Mouse (Mus musculus): ENCODE results near the gene Best3. TPM values are rescaled to one million over a fixed set of nuclear protein-coding genes. Genes with fewer than 3 reads are reported as not detected.

The Best3 gene
- polyA plus RNA-seq (2012; rRNA removed) = 0.08 TPM in 1 of 2 replicates, not detected in the other

DNA sequence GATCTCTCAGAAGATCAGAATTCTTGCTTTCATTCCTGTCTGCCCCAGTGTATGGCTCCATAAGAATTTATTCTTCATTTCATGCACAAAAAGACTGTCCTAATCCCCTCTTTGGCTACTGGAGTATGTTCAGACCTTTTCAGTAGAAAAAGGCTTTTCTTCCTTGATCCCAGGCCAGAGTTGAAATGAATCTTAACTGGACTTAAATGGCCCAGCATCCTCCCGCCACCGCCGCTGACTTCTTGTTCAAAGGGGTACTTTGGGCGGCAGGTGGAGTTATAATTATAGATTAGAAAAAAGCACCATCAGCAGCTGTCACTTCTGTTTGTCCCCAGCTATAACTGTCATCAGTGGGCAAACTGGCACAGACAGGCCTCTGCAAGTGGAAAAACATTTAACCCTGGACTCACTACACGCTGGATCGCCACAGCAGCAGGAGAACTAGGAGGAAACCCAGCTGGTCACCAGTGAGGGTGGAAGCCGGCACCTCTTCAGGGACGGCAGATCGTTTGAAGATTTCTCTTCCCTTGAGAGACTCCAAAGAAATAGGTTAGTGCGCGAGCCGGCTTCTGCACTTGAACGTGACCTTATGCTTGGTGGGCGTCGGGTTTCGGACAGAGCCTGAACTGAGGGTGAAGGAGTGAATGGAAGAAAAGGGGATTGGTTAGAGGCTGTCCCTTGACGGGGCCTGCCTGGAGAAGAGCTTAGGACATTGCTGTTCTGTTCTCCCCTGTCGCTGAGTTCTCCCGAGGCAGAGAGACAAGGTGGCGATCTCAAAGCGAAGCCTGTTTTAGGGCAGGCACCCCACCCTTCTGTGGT is at the start of gene Best3:
Gene Best3 (plus strand): TSS at position 51 of the 819 bp plus-strand sequence.
- TF ChIP-seq POLR2A (IDR thresholded peaks at IDR 0.05; ENCODE audit: low read depth, low read length) = no peak
- TF ChIP-seq CTCF (IDR thresholded peaks at IDR 0.05; ENCODE audit: extremely low read depth, insufficient read length, insufficient replicate concordance, low read depth, low read length) = no peak
- Histone ChIP-seq H3K4me3 (ENCODE audit: low read depth, low read length) (no peak within 1 kb of the TSS), H3K36me3 (ENCODE audit: control insufficient read depth, insufficient read depth, low read length) (no peaks in the 10 kb centered on the region), H3K4me1 (ENCODE audit: control insufficient read depth, insufficient read depth, insufficient read length, low read length) (no peaks in the 10 kb centered on the region), H3K27ac (ENCODE audit: insufficient read depth, low read depth, low read length) (no peak within 1 kb of the TSS), H3K27me3 (ENCODE audit: control insufficient read depth, insufficient read depth, low read length) (no peaks in the 10 kb centered on the region)
- 56% methylated on average over 21 of the region's 21 CpGs for WGBS

DNA sequence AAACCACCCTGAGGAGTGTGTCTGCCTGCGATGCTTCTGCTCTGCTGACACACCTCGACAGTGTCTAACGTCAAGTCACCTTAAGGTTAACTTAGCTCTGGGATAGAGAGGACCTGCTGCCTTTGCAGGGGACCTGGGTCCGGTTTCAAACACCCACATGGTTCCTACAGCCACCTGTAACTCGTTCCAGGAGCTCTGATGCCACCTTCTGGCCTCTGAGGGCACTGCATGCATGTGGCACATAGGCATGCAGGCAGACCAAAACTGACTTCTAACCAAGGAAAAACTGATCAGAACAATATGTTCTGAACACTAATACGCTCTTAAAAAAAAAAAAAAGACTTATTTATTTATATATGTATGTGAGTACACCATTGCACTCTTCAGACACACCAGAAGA is 43.1 kb upstream of the Best3 start:
- TF ChIP-seq POLR2A (IDR thresholded peaks at IDR 0.05; ENCODE audit: low read depth, low read length) = no peak
- TF ChIP-seq CTCF (IDR thresholded peaks at IDR 0.05; ENCODE audit: extremely low read depth, insufficient read length, insufficient replicate concordance, low read depth, low read length) = peak; percentile 51; the same call in 1 of the 2 replicates
- peaks cover 14% of the 10 kb centered on the region for H3K36me3 ChIP-seq (ENCODE audit: control insufficient read depth, insufficient read depth, low read length)

GRCm38 (mm10) chr10:116944144-116944543 is 42.0 kb upstream of the Best3 start:
- Histone ChIP-seq H3K36me3 (ENCODE audit: control insufficient read depth, insufficient read depth, low read length) (peaks cover 8% of the 10 kb centered on the region), H3K27me3 (ENCODE audit: control insufficient read depth, insufficient read depth, low read length) (no peaks in the 10 kb centered on the region), H3K4me1 (ENCODE audit: control insufficient read depth, insufficient read depth, insufficient read length, low read length) (peaks cover 6% of the 10 kb centered on the region; the same call in 1 of the 2 replicates), H3K4me3 (ENCODE audit: low read depth, low read length) (no peak overlapping the region), H3K27ac (ENCODE audit: insufficient read depth, low read depth, low read length) (no peak overlapping the region)
- WGBS = 86% methylated on average over 3 of the region's 3 CpGs
- TF ChIP-seq CTCF (IDR thresholded peaks at IDR 0.05; ENCODE audit: extremely low read depth, insufficient read length, insufficient replicate concordance, low read depth, low read length) = no peak
- no peak for TF ChIP-seq POLR2A (IDR thresholded peaks at IDR 0.05; ENCODE audit: low read depth, low read length)

More for the DNA sequence above, 43.1 kb upstream of the Best3 start:
- Histone ChIP-seq H3K4me1 (ENCODE audit: control insufficient read depth, insufficient read depth, insufficient read length, low read length) (peaks cover 4% of the 10 kb centered on the region; the same call in 1 of the 2 replicates), H3K27me3 (ENCODE audit: control insufficient read depth, insufficient read depth, low read length) (no peaks in the 10 kb centered on the region), H3K4me3 (ENCODE audit: low read depth, low read length) (no peak overlapping the region), H3K27ac (ENCODE audit: insufficient read depth, low read depth, low read length) (no peak overlapping the region)
- WGBS = 93% methylated on average over 6 of the region's 6 CpGs

GRCm38 (mm10) chr10:116944940-116945339 is 41.2 kb upstream of the Best3 start:
- H3K36me3 ChIP-seq (ENCODE audit: control insufficient read depth, insufficient read depth, low read length) = peaks cover 6% of the 10 kb centered on the region; the same call in 1 of the 2 replicates
- H3K4me3 ChIP-seq (ENCODE audit: low read depth, low read length) = no peak overlapping the region
- H3K27ac ChIP-seq (ENCODE audit: insufficient read depth, low read depth, low read length) = no peak overlapping the region
- no peaks in the 10 kb centered on the region for H3K27me3 ChIP-seq (ENCODE audit: control insufficient read depth, insufficient read depth, low read length)
- TF ChIP-seq CTCF (IDR thresholded peaks at IDR 0.05; ENCODE audit: extremely low read depth, insufficient read length, insufficient replicate concordance, low read depth, low read length) (no peak), POLR2A (IDR thresholded peaks at IDR 0.05; ENCODE audit: low read depth, low read length) (no peak)
- peaks cover 6% of the 10 kb centered on the region; the same call in 1 of the 2 replicates for H3K4me1 ChIP-seq (ENCODE audit: control insufficient read depth, insufficient read depth, insufficient read length, low read length)
- WGBS = 65% methylated on average over 10 of the region's 10 CpGs

GRCm38 (mm10) chr10:116948414-116948813 is 37.7 kb upstream of the Best3 start:
- TF ChIP-seq CTCF (IDR thresholded peaks at IDR 0.05; ENCODE audit: extremely low read depth, insufficient read length, insufficient replicate concordance, low read depth, low read length) (no peak), POLR2A (IDR thresholded peaks at IDR 0.05; ENCODE audit: low read depth, low read length) (no peak)
- Histone ChIP-seq H3K27ac (ENCODE audit: insufficient read depth, low read depth, low read length) (no peak overlapping the region), H3K4me3 (ENCODE audit: low read depth, low read length) (peak overlapping the region; percentile 50), H3K4me1 (ENCODE audit: control insufficient read depth, insufficient read depth, insufficient read length, low read length) (peaks cover 8% of the 10 kb centered on the region; the same call in 1 of the 2 replicates), H3K27me3 (ENCODE audit: control insufficient read depth, insufficient read depth, low read length) (no peaks in the 10 kb centered on the region), H3K36me3 (ENCODE audit: control insufficient read depth, insufficient read depth, low read length) (no peaks in the 10 kb centered on the region)
- 33% methylated on average over 9 of the region's 9 CpGs for WGBS

DNA sequence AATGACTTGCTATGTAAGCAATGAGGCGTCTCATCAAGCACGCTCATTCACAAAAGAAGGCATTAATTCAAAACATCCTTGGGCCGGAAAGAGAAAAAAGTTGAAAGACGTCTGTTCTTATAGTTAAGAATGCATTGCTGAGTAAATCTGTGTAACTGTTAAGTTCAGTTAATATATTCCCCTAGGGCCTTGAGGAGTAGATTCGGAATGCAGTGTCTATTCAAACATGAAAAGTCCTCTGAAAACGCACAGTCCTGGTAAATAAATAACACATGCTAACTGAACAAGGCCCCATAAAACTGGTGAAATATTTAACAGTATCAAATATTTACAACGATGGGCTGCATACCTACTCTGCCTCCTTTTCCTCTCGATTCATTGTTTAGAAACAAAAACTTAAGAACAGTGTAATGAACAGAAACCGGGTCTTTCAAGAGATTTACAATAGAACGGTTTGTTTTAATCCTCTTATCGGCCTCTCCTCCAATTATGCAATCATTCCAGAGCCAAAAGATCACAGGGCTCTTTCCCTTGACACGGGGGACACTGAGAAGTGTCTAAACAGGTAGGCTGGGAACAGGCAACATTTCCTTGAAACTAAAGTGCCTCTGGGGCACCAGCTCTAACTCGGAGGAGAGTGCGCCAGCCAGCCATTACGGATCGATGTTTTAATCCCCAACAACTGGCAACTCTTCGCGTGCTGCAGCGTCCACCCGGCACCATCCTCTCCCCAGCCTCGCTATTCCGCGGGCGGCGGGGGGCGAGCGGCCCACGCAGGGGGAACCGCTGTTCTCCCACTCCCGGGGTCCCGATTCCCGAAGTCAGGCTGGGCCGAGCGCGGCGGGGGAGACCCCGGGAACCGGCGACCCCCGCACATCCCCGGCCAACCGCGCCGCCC is 36.8 kb upstream of the Best3 start:
- WGBS = 6% methylated on average over 41 of the region's 44 CpGs

More for the DNA sequence above, 36.8 kb upstream of the Best3 start:
- TF ChIP-seq POLR2A (IDR thresholded peaks at IDR 0.05; ENCODE audit: low read depth, low read length) (no peak), CTCF (IDR thresholded peaks at IDR 0.05; ENCODE audit: extremely low read depth, insufficient read length, insufficient replicate concordance, low read depth, low read length) (no peak)
- Histone ChIP-seq H3K27me3 (ENCODE audit: control insufficient read depth, insufficient read depth, low read length) (no peaks in the 10 kb centered on the region), H3K36me3 (ENCODE audit: control insufficient read depth, insufficient read depth, low read length) (no peaks in the 10 kb centered on the region), H3K4me3 (ENCODE audit: low read depth, low read length) (peak overlapping the region; percentile 95), H3K4me1 (ENCODE audit: control insufficient read depth, insufficient read depth, insufficient read length, low read length) (peaks cover 8% of the 10 kb centered on the region; the same call in 1 of the 2 replicates), H3K27ac (ENCODE audit: insufficient read depth, low read depth, low read length) (peak overlapping the region; percentile 76)
